In the genomic region with DNA sequence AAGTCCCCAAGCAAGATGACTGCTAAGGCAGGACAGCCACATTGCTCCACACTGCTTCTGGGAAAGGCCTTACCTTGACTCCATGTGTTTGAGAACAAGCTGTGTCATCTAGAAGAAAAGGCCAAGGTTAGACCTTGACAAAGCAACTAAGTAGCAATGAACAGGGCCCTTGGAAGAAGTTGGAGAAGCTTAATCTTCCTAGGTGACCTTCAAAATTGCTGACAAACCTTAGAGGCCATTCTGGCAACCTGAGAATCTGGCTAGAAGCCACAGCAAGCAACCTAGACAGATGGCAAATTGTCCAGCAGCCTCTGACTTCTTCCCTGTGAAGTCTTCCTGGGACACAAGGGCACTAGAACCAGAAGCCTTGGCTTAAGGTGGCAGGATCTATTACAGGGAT, we compare ENCODE assay signal across 18 mouse cellular contexts. TPM values are rescaled to one million over a fixed set of nuclear protein-coding genes. Genes with fewer than 3 reads are reported as not detected.
DNase-seq lines count a peak whose midpoint lies in the region.
"Had no signal": no experiment of that assay in that cellular context is flagged by ENCODE, and none has a peak within 500 bp of the region (broad histone marks: within the 10 kb centered on the region; RNA-seq: fewer than 3 reads in every experiment).

No protein-coding gene starts in this region.

- DNase-seq in cerebellum, postnatal 14 days, result peak; percentile 6 to 9
- DNase-seq in cerebellum, adult 9-11 months, result no peak
- peak; percentile 65 for DNase-seq in adrenal gland, adult 8-10 months
- peak; percentile 21 for DNase-seq in adrenal gland, postnatal 10 days
- peak; percentile 56 for DNase-seq in testis, postnatal 10 days (ENCODE audit: low spot score)
- no peak for DNase-seq in left cerebral cortex, adult 9 months (ENCODE audit: low spot score in 2 of 2)
- DNase-seq in heart, postnatal 14 days, result no peak
- DNase-seq: cerebellum, adult 11 months; cerebellum, adult 9-10 months; embryo, embryonic 11 days; gastrocnemius, postnatal 10 days; heart, adult 18-20 months; heart, postnatal 10 days; kidney, adult 11 months had no signal

- intact Hi-C loops in heart, postnatal 14 days (cut with DNase I), result no loop called here

RNA-seq across cellular contexts. Expression of a gene that starts 24.8 kb away (rescaled TPM):
- total RNA-seq in adrenal gland, adult 8-10 months (2022), result 1 to 10 TPM; 1.8 to 2.2 (median 1.8) TPM
- not detected for total RNA-seq in adrenal gland, postnatal 10 days (2021)
- total RNA-seq in heart, postnatal 14 days (2021), result not detected
- total RNA-seq: common myeloid progenitor, adult 5-6 weeks; gastrocnemius, postnatal 10 days; gastrocnemius, postnatal 4 days; heart, adult 18-20 months; heart, postnatal 10 days; hematopoietic stem cell, adult 5-6 weeks; hindbrain, postnatal 0 days had no signal

Comparison
In these comparisons a context has a peak if more than half of its experiments do, and no peak if none do; other contexts are left out.
1. DNase-seq: peak in cerebellum, postnatal 14 days (2 of 2), adrenal gland, adult 8-10 months (single experiment), adrenal gland, postnatal 10 days (single experiment) and testis, postnatal 10 days (single experiment); none in cerebellum, adult 9-11 months (single experiment), left cerebral cortex, adult 9 months (0 of 2) and heart, postnatal 14 days (0 of 2).